Mouse (Mus musculus) v-Abl transformed pro-B cells (cell line): ENCODE measurements around the gene Cemip2.

ENCODE experiments used
- in situ Hi-C, 2 experiments: fragments of 400-800 bp; cut with MboI; formaldehyde crosslinking; loops; one replicate each; pipeline ENCODE4 v1.15.1; 2025; ENCODE audit not compliant: unreplicated experiment in 2 of 2

Cemip2 gene

DNA sequence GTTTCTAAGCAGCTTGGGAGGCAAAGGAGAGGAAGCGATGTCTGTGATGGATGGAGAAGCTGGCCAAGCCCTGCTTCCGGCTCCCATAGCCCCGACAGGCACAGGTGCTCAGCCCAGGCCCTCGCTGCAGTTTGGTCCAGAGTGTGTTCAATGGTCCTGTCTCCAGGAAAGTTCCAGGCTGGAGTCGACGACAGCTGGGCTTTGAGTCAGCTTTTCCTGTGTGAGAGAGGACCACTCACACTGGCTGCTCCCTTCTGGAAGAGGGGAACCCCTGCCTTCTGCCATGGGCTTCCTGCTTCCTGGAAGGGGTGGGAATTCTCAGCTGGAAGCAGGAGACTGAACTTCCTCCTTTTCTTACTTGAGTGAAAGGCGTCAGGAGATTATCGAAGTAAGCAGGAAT is 26.3 kb downstream of the Cemip2 start:
- in situ Hi-C loops = no loop called here

DNA sequence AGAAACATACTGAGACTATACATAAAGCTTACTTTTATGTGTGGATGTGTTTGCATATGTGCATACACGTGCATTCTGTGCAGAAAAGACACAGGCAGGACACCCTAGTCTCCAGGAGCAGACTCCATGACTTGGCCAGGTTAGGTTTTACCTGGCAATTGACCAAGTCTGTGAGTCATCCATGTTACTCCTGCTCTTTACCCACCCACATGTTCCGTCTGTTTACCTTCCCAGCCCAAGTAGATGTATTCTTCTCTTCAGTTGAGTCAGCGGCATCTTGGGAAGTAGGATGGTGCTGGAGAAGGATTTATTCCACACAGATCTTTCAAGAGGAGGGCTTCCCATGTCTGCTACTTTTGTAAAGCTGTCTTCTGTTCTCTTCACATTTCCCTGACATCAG is 27.2 kb downstream of the Cemip2 start:
- in situ Hi-C loops = no loop called here

DNA sequence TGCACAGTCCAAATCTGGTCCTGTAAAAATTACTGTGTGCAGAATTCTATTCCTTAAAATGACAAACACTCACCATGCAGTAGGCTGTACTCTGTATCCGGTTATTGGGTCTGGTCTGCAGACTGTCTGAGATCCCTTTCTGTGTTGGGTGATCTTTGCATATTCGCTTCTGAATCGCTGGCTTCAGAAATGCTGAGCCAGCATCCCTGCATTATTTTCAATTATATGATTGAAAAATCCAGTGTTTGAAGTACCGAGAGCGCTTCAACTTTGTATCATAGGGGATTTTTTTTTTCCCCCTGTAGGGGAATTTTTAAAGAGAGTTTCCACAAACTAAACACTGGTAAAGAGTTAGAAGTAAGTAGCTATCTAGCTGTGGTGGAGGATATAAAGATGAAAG is 32.0 kb downstream of the Cemip2 start:
- in situ Hi-C loops = no loop called here

DNA sequence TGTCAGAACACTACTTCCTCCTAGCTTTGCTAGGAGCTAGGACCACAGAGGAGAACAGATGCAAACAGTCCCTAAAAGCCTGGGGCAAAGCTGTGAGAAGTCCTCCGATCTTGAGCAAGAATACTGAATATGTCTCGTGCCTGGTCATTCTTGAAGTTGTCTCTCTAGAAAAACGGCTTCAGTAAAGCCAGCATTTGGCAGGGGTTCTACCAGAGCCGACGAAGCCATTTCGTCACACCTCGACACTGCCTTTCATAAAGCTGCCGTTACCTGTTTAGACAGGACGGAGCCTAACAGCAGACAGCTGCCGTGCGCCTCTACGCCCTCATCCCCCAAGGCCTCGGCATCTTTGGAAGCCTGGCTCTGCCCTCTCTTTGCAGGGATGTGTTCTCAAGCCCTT is 35.4 kb downstream of the Cemip2 start:
- in situ Hi-C loops = no loop called here

GRCm38 (mm10) chr19:21814433-21815020 is 36.4 kb downstream of the Cemip2 start:
- in situ Hi-C loops = no loop called here

DNA sequence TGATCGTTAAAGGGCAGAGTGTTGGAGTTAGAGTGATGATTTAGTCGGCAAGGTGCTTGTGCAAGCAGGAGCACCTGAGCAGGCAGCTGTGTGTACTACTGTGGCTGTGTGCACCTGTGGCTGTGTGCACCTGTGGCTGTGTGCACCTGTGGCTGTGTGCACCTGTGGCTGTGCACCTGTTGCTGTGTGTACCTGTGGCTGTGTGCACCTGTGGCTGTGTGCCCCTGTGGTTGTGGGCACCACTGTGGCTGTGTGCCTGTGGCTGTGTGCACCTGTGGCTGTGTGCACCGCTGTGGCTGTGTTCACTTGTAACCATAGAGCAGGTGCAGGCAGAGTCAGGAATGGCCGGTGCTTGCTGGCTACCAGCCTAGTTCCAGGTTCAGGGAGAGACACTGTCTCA is 38.1 kb downstream of the Cemip2 start:
- in situ Hi-C loops = no loop called here

DNA sequence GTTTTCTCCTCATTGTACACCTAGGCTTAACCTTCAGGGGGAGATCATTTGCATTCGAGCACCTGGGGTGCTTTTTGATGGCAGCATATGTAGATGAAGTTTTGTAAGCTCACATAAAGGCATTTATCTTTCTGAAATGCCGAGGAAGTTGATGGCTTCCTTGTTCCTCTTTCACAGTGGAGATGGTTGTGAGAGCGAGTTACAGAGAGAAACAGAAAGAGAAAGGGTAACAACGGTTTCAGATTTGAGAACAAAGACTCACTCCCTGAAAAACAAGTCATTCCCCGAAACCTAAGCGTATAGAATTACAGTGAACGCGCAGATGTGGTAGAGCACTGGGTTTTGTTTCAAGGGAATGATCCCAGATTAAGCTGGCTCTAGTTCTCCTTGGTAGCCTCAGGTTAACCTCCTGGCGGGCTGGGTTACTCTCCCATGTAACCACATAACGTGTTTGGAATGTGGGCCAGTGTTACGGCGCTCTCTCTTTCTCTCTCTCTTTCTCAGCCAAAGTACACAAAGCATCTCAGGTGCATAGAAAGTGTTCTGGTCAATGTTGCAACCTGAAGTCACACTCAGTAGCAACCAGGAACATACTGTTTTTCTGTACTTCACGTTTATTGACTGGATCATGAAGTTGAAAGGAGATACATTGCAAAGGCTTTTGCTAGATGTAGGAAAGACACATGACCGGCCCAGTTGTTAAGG is 40.0 kb downstream of the Cemip2 start:
- in situ Hi-C loops = no loop called here

- in situ Hi-C loops = no loop called here
Observed at GRCm38 (mm10) chr19:21819585-21819984, 41.4 kb downstream of the Cemip2 start.

DNA sequence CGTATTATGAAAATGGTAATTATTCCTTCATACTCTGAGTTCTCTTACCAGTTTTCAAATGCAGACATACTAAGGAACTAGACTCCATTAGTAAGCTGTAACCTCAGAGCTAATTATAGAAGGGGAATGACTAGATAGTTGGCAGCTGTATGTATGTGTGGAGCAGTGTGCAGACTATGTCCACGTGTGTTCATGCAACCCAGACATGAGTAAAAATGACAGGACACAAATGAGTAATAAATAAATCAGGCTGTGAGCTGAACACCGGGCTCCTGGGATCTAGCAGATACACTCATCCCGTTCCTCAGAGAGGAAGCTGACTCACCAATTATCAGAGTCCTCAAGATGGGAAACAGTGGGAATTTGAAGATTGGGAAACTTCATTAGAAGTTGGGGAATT is 42.0 kb downstream of the Cemip2 start:
- in situ Hi-C loops = no loop called here

- in situ Hi-C loops = no loop called here
Observed at GRCm38 (mm10) chr19:21821877-21822276, 43.7 kb downstream of the Cemip2 start.

DNA sequence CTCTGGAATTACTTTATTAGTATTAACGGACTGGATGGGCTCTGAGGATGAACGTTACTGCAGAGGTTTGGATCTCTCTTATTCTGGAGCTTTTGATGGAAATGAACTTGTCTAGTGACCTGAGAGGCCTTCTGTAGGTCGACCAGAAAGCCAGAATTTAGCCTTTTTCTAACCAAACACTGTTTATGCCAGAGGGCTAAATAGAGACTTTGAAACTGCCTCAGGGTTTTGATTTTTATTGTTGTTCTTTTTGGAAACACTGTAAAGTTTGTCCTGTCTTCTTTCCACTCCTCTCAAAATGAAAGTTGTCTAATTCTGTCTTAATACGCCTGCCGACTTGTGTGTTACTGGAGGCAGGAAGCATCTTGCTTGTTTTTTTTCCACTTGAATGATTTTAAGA is 46.0 kb downstream of the Cemip2 start:
- in situ Hi-C loops = no loop called here

DNA sequence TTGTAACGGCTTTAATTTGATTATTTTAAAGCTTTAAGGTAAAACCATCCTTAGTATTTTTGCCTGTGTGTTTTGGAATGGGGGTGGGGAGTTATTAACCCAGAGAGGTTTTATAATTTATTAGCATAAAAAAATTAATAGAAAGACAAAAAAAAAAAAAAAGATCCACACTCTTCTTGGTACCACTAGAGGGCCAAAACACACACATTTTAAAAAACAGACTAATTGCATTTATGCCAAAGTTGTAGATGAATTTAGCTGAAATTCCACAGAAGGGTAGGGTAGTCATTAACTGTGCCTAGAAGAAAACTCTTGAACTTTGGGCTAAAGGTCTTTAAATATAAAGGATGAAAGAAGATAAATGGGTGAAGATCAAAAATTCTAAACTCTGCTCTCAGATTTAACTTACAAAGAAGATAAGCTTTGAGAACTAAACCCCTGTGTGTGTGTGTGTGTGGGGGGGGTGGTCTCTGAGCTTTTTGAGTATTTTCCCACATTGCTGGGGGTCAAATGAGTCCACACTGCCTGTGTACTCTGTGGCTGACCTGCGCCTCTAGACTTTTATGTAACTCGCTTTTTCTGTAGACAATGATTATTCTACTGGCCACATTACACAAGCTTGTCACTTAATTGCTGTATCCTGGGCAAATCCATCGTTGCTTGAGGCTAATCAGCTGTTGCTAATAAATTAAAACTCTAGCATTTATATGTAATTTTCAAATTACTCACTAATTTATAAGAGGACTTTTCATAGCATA is 47.2 kb downstream of the Cemip2 start:
- in situ Hi-C loops = no loop called here

GRCm38 (mm10) chr19:21833416-21833992 is 55.4 kb downstream of the Cemip2 start:
- in situ Hi-C loops = no loop called here

- in situ Hi-C loops = no loop called here
Observed at GRCm38 (mm10) chr19:21834952-21835351, 56.8 kb downstream of the Cemip2 start.

GRCm38 (mm10) chr19:21850721-21851120 is 72.6 kb downstream of the Cemip2 start:
- in situ Hi-C loops = no loop called here

- in situ Hi-C loops = no loop called here
Observed at GRCm38 (mm10) chr19:21854526-21855228, 76.5 kb downstream of the Cemip2 start.

- in situ Hi-C loops = no loop called here
Observed at GRCm38 (mm10) chr19:21855421-21856128, 77.4 kb downstream of the Cemip2 start.

- in situ Hi-C loops = no loop called here
Observed at GRCm38 (mm10) chr19:21858846-21859521, 80.8 kb downstream of the Cemip2 start.

DNA sequence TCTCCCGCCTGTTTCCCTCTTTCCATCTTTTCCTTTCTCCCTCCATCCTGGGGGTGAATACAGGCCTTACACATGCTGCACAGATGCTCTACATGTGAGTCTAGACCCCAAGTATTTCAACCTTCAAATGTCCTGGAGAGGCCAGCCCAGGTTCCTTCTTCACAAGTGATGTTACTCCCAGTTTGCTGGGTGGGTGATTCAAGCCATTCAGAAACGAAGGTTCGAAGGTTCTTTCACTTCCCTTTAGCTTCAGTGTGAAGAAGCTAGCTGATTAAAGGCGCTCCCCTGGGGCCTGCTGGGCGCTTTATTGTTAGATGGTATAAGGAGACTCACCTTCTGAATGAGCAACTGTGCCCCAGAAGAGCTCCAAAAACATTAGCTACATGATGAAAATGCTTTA is 82.0 kb downstream of the Cemip2 start:
- in situ Hi-C loops = no loop called here

DNA sequence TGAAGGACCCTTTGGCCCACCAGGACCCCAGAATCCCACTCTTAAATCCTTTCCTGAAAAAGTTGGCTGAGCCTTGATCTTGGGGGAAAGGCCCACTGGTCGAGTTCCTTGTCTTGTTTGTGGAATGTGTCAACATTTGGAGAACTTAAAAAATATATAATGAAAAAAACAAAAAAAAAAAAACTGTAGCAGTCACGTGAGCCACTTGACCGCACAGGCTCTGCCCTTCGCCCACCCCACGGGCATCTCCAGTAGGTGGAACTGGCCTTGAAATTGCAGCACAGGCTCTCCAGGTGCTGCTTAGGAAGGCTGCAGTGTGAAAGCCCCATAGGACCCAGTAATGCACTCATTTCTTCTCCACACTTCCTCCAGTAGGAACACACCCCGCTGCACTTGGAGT is 82.8 kb downstream of the Cemip2 start:
- in situ Hi-C loops = no loop called here
